Mouse (Mus musculus) limb, embryonic 12.5 days (tissue): Measurements from ENCODE around the gene Camk2g. TPM values are rescaled to one million over a fixed set of nuclear protein-coding genes. Genes with fewer than 3 reads are reported as not detected.

Experiments
- ATAC-seq: fragments of 200-750 bp; cut with Nextera tagmentation; 2 replicates; pipeline ENCODE4 v1.8.0; 2017; ENCODE audit warnings: low read depth, moderate TSS enrichment; ENCODE audit not compliant: insufficient number of reproducible peaks, insufficient read depth, low FRiP score, low TSS enrichment
- H3K27ac ChIP-seq: fragments of 300-500 bp; sonication (generic); 2 replicates; pipeline ENCODE4 v1.5.1; 2016; ENCODE audit warnings: mild to moderate bottlenecking, moderate library complexity
- H3K27me3 ChIP-seq: fragments of 300-500 bp; sonication (generic); 2 replicates; pipeline ENCODE4 v1.6.1; 2016; ENCODE audit warnings: mild to moderate bottlenecking, moderate library complexity
- H3K36me3 ChIP-seq: fragments of 300-500 bp; sonication (generic); 2 replicates; pipeline ENCODE4 v1.6.1; 2016; ENCODE audit warnings: mild to moderate bottlenecking, moderate library complexity
- H3K4me1 ChIP-seq: fragments of 300-500 bp; sonication (generic); replicated peaks from 2 replicates; pipeline ENCODE4 v1.6.1; 2016
- H3K4me2 ChIP-seq: fragments of 300-500 bp; sonication (generic); 2 replicates; pipeline ENCODE4 v1.6.1; 2016; ENCODE audit warnings: mild to moderate bottlenecking, moderate library complexity
- H3K4me3 ChIP-seq: fragments of 300-500 bp; sonication (generic); replicated peaks from 2 replicates; pipeline ENCODE4 v1.5.1; 2016; ENCODE audit warnings: mild to moderate bottlenecking
- H3K9ac ChIP-seq: fragments of 300-500 bp; sonication (generic); replicated peaks from 2 replicates; pipeline ENCODE4 v1.6.1; 2016; ENCODE audit warnings: mild to moderate bottlenecking, moderate library complexity
- H3K9me3 ChIP-seq: fragments of 300-500 bp; sonication (generic); 2 replicates; pipeline ENCODE4 v1.6.1; 2016; ENCODE audit warnings: mild to moderate bottlenecking, moderate library complexity
- WGBS: fragments of 180-500 bp; shearing (Covaris S2); methylation state at CpG from one replicate; pipeline ENCODE4 v1.1.7; 2016; 5-methylcytosine and 5-hydroxymethylcytosine counted together
- polyA plus RNA-seq: library from polyadenylated mRNA; unstranded; fragments of >200 nt; fragmentation: Nextera tagmentation; extraction: Ambion mirVana; gene quantifications from 2 replicates; pipeline ENCODE4 v1.2.1, GENCODE M21; 2016

Camk2g gene
- polyA plus RNA-seq, 1 experiment from 2014 or later = 59.0 TPM

DNA sequence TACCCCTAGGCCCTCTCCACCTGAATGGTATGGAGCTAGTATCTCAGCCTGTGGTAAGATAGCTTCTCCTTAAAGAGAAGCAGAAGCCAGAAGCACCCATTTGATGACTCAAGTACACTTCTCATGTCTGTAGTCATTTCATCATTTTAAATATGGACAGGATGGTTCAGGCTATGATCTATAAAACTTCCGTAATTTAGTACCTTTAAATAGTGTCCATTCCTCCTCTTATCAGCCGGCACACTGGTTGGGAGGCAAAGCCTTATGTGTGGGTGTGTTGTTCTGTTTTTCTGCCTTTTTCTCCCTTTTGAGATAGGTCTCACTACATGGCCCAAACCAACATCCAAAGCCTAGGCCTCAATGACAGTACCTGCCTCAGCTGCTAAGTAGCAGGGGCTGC, 95.4 kb downstream of the Camk2g start:
- no peaks in the 10 kb centered on the region for H3K9me3 ChIP-seq
- H3K9ac ChIP-seq = no peak overlapping the region
- H3K27ac ChIP-seq = no peak overlapping the region
- WGBS = 97% methylated on average over 2 of the region's 2 CpGs
- peaks cover 37% of the 10 kb centered on the region for H3K36me3 ChIP-seq
- peaks cover 53% of the 10 kb centered on the region for H3K4me1 ChIP-seq
- 0 out of 2 replicates have a peak overlapping the region, but pooled peaks have one; percentile 81 for H3K4me2 ChIP-seq
- no peaks in the 10 kb centered on the region for H3K27me3 ChIP-seq
- no peak for ATAC-seq
- H3K4me3 ChIP-seq = no peak overlapping the region

DNA sequence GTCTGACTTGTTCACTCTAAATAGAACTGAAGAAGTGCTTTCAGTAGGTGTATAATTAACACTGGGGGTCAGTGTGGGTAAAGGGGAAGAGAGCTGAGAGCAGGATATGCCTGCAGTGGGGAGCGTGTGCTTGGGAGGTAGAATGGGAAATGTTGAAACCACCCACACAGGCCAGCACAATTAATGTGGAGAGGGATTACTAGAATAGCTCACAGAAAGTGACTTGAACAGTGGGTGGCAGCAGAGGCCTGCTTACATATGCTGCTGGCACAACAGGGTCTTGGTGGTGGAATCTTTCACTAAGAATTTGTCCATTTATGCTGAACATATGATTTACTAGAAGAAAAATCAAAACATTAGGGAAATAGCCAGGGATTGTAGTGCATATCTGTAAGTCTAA, 96.9 kb downstream of the Camk2g start:
- WGBS = 26% methylated on average over 1 of the region's 1 CpGs
- H3K9ac ChIP-seq = no peak overlapping the region
- H3K27ac ChIP-seq = no peak overlapping the region

DNA sequence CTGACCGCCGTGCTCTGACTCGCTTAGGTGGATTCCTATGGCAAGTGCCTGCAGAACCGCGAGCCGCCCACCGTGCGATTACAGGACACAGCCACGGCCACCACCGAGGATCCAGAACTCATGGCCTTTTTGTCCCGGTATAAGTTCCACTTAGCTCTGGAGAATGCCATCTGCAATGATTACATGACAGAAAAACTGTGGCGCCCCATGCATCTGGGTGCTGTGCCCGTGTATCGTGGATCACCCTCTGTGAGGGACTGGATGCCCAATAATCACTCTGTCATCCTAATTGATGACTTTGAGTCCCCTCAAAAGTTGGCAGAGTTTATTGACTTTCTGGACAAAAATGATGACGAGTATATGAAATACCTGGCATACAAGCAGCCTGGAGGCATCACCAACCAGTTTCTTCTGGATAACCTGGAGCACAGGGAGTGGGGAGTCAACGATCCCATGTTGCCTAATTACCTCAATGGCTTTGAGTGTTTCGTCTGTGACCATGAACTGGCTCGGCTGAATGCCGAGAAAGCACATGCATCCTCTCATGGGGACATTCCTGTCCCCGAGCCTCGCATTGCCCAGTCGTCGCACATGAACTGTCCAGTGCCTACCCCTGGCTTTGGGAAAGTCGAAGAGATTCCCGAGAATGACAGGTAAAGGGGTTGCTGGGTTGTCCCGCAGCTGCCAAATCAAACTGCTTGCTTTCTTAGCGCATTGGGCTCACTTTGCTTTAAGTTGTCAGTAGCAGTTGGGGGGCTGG, 97.9 kb downstream of the Camk2g start:
- Histone ChIP-seq H3K27me3 (no peaks in the 10 kb centered on the region), H3K27ac (peak overlapping the region; percentile 95), H3K9me3 (no peaks in the 10 kb centered on the region), H3K4me1 (peaks cover 41% of the 10 kb centered on the region), H3K36me3 (peaks cover 62% of the 10 kb centered on the region), H3K4me3 (peak overlapping the region; percentile 79), H3K9ac (peak overlapping the region; percentile 87), H3K4me2 (peak overlapping the region; percentile 81)
- WGBS = 17% methylated on average over 24 of the region's 27 CpGs
- no peak for ATAC-seq

More for the DNA sequence above, 96.9 kb downstream of the Camk2g start:
- Histone ChIP-seq H3K36me3 (peaks cover 52% of the 10 kb centered on the region), H3K4me1 (peaks cover 51% of the 10 kb centered on the region), H3K4me2 (peak overlapping the region; percentile 81), H3K9me3 (no peaks in the 10 kb centered on the region), H3K4me3 (peak overlapping the region; percentile 79), H3K27me3 (no peaks in the 10 kb centered on the region)
- ATAC-seq = no peak

DNA sequence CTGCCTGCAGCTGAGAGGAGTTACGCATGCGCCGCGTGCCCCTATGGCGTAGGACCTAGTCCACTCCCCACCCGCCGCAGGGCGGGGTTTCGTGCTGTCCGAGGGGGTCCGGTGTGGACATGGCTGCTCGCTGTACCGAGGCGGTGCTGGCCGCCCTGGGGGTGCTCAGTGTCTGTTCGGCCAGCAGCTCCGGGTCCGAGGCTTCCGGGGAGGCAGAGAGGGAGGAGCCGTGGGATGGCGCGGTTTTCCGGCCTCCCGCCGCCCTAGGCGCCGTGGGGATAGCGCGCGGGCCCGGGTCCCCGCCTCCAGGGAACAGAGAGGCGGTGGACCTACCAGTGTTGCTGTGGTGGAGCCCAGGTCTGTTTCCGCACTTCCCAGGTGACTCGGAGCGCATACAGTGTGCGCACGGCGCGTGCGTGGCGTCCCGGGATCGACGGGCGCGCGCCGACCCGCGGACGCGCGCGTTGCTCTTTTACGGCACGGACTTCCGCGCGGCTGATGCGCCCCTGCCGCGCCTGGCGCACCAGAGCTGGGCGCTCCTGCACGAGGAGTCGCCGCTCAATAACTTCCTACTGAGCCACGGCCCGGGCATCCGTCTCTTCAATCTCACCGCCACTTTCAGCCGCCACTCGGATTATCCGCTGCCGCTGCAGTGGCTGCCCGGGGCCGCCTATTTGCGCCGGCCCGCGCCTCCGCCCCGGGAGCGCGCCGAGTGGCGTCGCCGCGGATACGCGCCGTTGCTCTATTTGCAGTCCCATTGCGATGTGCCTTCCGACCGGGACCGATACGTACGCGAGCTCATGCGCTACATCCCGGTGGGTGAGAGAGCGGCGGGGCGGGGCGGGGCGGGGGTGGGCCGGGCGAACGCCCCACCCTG, 98.8 kb downstream of the Camk2g start, which contains the start of gene Fut11:
Gene Fut11, plus strand, starts transcription at position 85 of the 877 bp plus-strand sequence.
- WGBS = under 1% methylated on average over 106 of the region's 111 CpGs
- peak within 1 kb of the TSS; percentile 81 for H3K4me2 ChIP-seq
- H3K36me3 ChIP-seq = peaks cover 66% of the 10 kb centered on the region
- peak within 1 kb of the TSS; percentile 79 for H3K4me3 ChIP-seq
- H3K27me3 ChIP-seq = no peaks in the 10 kb centered on the region
- peak; percentile 93 for ATAC-seq
- H3K4me1 ChIP-seq = peaks cover 35% of the 10 kb centered on the region
- H3K9ac ChIP-seq = peak within 1 kb of the TSS; percentile 87
- H3K27ac ChIP-seq = peak within 1 kb of the TSS; percentile 95
- no peaks in the 10 kb centered on the region for H3K9me3 ChIP-seq

DNA sequence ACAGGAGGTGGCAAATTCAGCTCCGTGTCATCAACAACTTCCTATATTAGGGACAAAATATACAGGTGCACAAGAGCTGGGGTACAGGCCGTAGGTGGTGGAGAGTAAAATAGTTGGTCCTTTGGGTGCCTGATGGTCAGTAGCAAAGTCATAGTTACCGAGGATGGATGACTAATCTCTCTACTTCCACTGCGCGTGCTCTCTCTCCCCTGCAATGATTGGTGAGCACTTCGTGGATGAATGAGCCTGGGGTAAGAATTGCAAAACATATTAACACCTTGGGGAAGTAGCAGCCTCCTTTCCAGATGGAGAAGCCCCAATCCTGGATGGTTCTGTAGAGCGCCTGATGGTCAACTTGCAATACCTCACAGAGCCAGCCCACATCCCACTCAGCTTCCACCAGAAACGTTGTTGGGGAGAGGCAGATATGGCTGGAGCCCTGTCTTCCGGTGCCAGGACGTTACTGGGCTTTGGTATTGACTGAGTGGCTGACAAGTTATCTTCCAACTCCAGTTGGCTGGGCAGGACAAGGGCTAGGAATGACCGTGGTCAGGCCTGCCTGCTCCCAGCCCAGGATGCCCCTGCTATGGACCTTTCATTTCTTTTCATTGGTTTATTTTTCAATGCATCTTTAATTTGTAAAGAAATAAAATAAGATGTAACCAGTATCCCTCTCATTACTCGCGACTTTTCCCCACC, 99.6 kb downstream of the Camk2g start:
- peak overlapping the region; percentile 95 for H3K27ac ChIP-seq
- no peaks in the 10 kb centered on the region for H3K27me3 ChIP-seq
- H3K36me3 ChIP-seq = peaks cover 69% of the 10 kb centered on the region
- 48% methylated on average over 13 of the region's 13 CpGs for WGBS
- peak; percentile 50; the same call in 1 of the 2 replicates for ATAC-seq
- H3K4me1 ChIP-seq = peaks cover 35% of the 10 kb centered on the region
- peak overlapping the region; percentile 87 for H3K9ac ChIP-seq
- peak overlapping the region; percentile 79 for H3K4me3 ChIP-seq
- H3K4me2 ChIP-seq = peak overlapping the region; percentile 81
- no peaks in the 10 kb centered on the region for H3K9me3 ChIP-seq

DNA sequence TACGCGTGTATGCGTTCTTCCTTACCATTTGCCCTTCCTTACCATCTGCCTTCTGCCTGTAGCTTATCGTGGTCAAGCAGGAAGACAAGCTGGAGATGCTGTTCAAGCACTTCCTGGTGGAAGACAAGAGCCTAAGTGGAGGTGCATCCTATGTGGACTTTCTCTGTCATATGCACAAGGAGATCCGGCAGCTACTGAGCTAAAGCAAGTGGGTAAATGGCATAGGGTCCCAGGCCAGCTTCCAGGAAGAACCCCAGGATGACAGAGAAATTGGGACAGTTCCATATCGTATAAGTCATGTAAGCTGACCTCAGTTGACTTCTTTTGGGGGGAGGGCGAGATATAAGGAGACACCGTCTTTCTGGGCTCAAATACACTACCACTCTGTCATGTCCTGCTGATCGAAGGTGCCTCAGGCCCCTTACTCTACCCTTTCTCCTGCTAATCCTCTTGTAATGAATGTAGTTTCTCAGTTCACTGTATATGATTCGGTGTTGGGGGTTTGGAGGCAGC, 100.2 kb downstream of the Camk2g start:
- Histone ChIP-seq H3K9ac (no peak overlapping the region), H3K27ac (no peak overlapping the region), H3K9me3 (no peaks in the 10 kb centered on the region), H3K4me1 (peaks cover 35% of the 10 kb centered on the region), H3K27me3 (no peaks in the 10 kb centered on the region), H3K4me2 (no peak overlapping the region), H3K4me3 (0 out of 2 replicates have a peak overlapping the region, but pooled peaks have one; percentile 79), H3K36me3 (peaks cover 69% of the 10 kb centered on the region)
- ATAC-seq = no peak
- 89% methylated on average over 10 of the region's 10 CpGs for WGBS

DNA sequence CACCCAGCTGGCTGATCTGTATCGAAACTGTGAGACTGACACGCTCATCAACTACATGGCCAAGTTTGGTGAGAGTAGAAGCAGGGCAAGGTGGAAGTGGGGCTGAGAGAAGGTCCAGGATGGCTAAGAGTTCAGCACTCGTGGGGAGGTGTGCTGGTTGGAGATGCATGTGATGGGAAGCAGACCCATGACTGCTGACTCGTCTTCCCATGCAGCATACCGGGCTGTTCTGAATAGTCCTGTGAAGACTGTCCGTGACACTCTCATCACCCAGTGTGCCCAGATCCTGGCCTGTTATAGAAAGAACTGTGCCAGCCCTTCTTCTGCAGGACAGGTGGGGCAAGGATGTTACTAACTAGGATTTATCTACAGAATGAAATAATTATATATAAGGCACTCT, 102.1 kb downstream of the Camk2g start:
- peaks cover 19% of the 10 kb centered on the region for H3K4me1 ChIP-seq
- H3K4me2 ChIP-seq = no peak overlapping the region
- no peaks in the 10 kb centered on the region for H3K9me3 ChIP-seq
- H3K9ac ChIP-seq = no peak overlapping the region
- no peak overlapping the region for H3K4me3 ChIP-seq
- WGBS = 89% methylated on average over 6 of the region's 6 CpGs
- no peaks in the 10 kb centered on the region for H3K27me3 ChIP-seq
- no peak overlapping the region for H3K27ac ChIP-seq
- peaks cover 78% of the 10 kb centered on the region for H3K36me3 ChIP-seq
- ATAC-seq = no peak

DNA sequence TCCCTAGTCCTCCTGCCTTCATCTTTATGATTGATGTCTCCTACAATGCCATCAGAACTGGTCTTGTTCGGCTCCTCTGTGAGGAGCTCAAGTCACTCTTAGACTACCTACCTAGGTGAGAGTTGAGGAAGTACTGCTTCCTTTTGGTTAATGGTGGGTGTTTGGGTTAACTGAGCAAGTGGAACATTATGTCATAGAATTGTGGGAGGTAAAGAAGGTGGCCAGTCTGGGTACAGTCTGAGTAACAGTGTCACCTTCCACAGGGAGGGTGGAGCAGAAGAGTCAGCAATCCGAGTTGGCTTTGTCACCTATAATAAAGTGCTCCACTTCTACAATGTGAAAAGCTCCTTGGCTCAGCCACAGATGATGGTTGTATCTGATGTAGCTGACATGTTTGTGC, 104.9 kb downstream of the Camk2g start:
- 90% methylated on average over 2 of the region's 2 CpGs for WGBS
- Histone ChIP-seq H3K27me3 (no peaks in the 10 kb centered on the region), H3K4me3 (no peak overlapping the region), H3K9me3 (no peaks in the 10 kb centered on the region), H3K27ac (no peak overlapping the region), H3K36me3 (peaks cover 100% of the 10 kb centered on the region), H3K4me2 (no peak overlapping the region), H3K9ac (no peak overlapping the region), H3K4me1 (peaks cover 1% of the 10 kb centered on the region; the same call in 1 of the 2 replicates)
- no peak for ATAC-seq

DNA sequence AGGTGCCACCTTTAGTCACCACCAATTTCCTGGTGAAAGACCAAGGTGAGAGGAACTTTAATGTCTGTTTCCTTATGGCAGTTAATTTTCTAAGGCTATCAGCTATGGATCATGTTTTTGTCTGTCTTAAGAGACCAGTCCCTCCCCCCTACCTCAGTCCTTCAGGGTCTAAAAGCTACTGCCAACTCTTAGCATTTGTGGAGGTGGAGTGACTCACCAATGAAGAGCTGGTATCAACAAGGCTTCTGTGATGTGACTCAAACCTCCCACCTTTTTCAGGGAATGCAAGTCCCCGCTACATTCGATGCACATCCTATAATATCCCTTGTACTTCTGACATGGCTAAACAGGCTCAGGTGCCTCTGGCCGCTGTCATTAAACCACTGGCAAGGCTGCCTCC, 107.3 kb downstream of the Camk2g start:
- no peak for ATAC-seq
- no peak overlapping the region for H3K4me3 ChIP-seq
- no peaks in the 10 kb centered on the region for H3K27me3 ChIP-seq

More for the DNA sequence above, 107.3 kb downstream of the Camk2g start:
- Histone ChIP-seq H3K4me2 (no peak overlapping the region), H3K27ac (no peak overlapping the region), H3K9me3 (no peaks in the 10 kb centered on the region), H3K9ac (no peak overlapping the region), H3K36me3 (peaks cover 100% of the 10 kb centered on the region), H3K4me1 (no peaks in the 10 kb centered on the region)
- WGBS = 92% methylated on average over 3 of the region's 3 CpGs
